Mouse (Mus musculus) urinary bladder, postnatal 0 days (tissue): ENCODE data around the gene Emg1. TPM values are rescaled to one million over a fixed set of nuclear protein-coding genes. Genes with fewer than 3 reads are reported as not detected.

ENCODE experiments used
- microRNA counts: library from miRNA; unstranded; fragments of <30 nt; microRNA quantifications from one replicate; lab custom pipeline; 2016
- microRNA-seq: library from miRNA; unstranded; fragments of <30 nt; microRNA quantifications from one replicate; pipeline ENCODE4, GENCODE M21; 2016
- polyA plus RNA-seq: library from polyadenylated mRNA; unstranded; fragments of >200 nt; fragmentation: Nextera tagmentation; extraction: Ambion mirVana; gene quantifications from 2 replicates; pipeline ENCODE4 v1.2.1, GENCODE M21; 2015

Emg1 gene
- polyA plus RNA-seq, result 86.6 and 92.7 TPM in 2 replicates

GRCm38 (mm10) chr6:124711824-124712782, at the start of gene Emg1, which contains the start of gene Phb2:
Gene Emg1 (minus strand): TSS chr6:124712178.
Gene Phb2 (plus strand): TSS chr6:124712336.

GRCm38 (mm10) chr6:124755831-124756595, 44.0 kb upstream of the Emg1 start, which contains the start of the genes Gm45234 and Atn1:
Gene Gm45234 (minus strand): TSS chr6:124756021.
Gene Atn1 (minus strand): TSS chr6:124756524.

GRCm38 (mm10) chr6:124740888-124741761, 29.1 kb upstream of the Emg1 start, which contains the start of gene Grcc10:
Gene Grcc10 (minus strand): TSS chr6:124741374.

GRCm38 (mm10) chr6:124738511-124739023, 26.6 kb upstream of the Emg1 start, which contains the start of gene Ptpn6:
Gene Ptpn6 (minus strand): TSS chr6:124738714.

GRCm38 (mm10) chr6:124662477-124663423, 49.2 kb downstream of the Emg1 start, which contains the start of gene Lpcat3:
Gene Lpcat3 (plus strand): TSS chr6:124663027.

MicroRNA genes within 50 kb of the gene (microRNA counts, 519-probe panel; counts per million panel counts)
- microRNA mmu-miR-141 (lab: Ali Mortazavi, UCI) (3,668 counts per million, percentile 63 among the panel's probes with 10 or more counts), microRNA mmu-miR-200c (lab: Ali Mortazavi, UCI) (4,190 counts per million, percentile 79 among the panel's probes with 10 or more counts)

Small RNA genes lying within 50 kb of the gene (microRNA-seq; reads per million reads assigned to microRNA genes)
- gene Mir141, result 1,069 reads per million, percentile 74 among the genes with 10 or more reads in this experiment
- gene Mir200c, result 5,598 reads per million, percentile 91 among the genes with 10 or more reads in this experiment

Other genes starting within 250 kb of the Emg1 start
- 0.46 and 0.70 TPM in 2 replicates for gene Clstn3, start 247.4 kb downstream of the Emg1 start, polyA plus RNA-seq
- gene C1rl, start 219.1 kb downstream of the Emg1 start, polyA plus RNA-seq, result 2.6 and 2.7 TPM in 2 replicates
- gene C1ra, start 199.8 kb downstream of the Emg1 start, polyA plus RNA-seq, result 27.8 and 30.6 TPM in 2 replicates
- 46.5 and 46.8 TPM in 2 replicates for gene C1s1, start 169.8 kb downstream of the Emg1 start, polyA plus RNA-seq
- gene C1rb, start 141.9 kb downstream of the Emg1 start, polyA plus RNA-seq, result not detected in 2 replicates
- 0.05 and 0.10 TPM in 2 replicates for gene C1s2, start 76.1 kb downstream of the Emg1 start, polyA plus RNA-seq
- gene Lpcat3, start 49.2 kb downstream of the Emg1 start, polyA plus RNA-seq, result 49.1 and 51.0 TPM in 2 replicates
- gene Phb2, start 158 bp upstream of the Emg1 start, polyA plus RNA-seq, result 203 and 205 TPM in 2 replicates
- 9.8 and 19.0 TPM in 2 replicates for gene Ptpn6, start 26.5 kb upstream of the Emg1 start, polyA plus RNA-seq
- 349 and 354 TPM in 2 replicates for gene Grcc10, start 29.2 kb upstream of the Emg1 start, polyA plus RNA-seq
- not detected in 2 replicates for gene Gm45234, start 43.8 kb upstream of the Emg1 start, polyA plus RNA-seq
- 8.4 and 9.3 TPM in 2 replicates for gene Atn1, start 44.3 kb upstream of the Emg1 start, polyA plus RNA-seq
- 5.9 and 6.2 TPM in 2 replicates for gene Eno2, start 57.5 kb upstream of the Emg1 start, polyA plus RNA-seq
- gene Lrrc23, start 67.5 kb upstream of the Emg1 start, polyA plus RNA-seq, result 0.23 TPM in 1 of 2 replicates, not detected in the other
- gene Spsb2, start 96.5 kb upstream of the Emg1 start, polyA plus RNA-seq, result 11.7 and 16.0 TPM in 2 replicates
- gene Tpi1, start 102.1 kb upstream of the Emg1 start, polyA plus RNA-seq, result 393 and 456 TPM in 2 replicates
- gene Usp5, start 117.3 kb upstream of the Emg1 start, polyA plus RNA-seq, result 71.7 and 72.1 TPM in 2 replicates
- gene Cdca3, start 117.4 kb upstream of the Emg1 start, polyA plus RNA-seq, result 32.7 and 43.3 TPM in 2 replicates
- 0.20 TPM in 1 of 2 replicates, not detected in the other for gene Gnb3, start 128.1 kb upstream of the Emg1 start, polyA plus RNA-seq
- gene P3h3, start 145.6 kb upstream of the Emg1 start, polyA plus RNA-seq, result 16.1 and 16.6 TPM in 2 replicates
- 0.66 and 0.69 TPM in 2 replicates for gene Gpr162, start 151.8 kb upstream of the Emg1 start, polyA plus RNA-seq
- gene Cd4, start 176.0 kb upstream of the Emg1 start, polyA plus RNA-seq, result 0.10 and 0.42 TPM in 2 replicates
- 0.55 and 0.60 TPM in 2 replicates for gene Lag3, start 199.5 kb upstream of the Emg1 start, polyA plus RNA-seq
- gene Ptms, start 207.9 kb upstream of the Emg1 start, polyA plus RNA-seq, result 340 and 360 TPM in 2 replicates
- gene Mlf2, start 219.2 kb upstream of the Emg1 start, polyA plus RNA-seq, result 285 and 313 TPM in 2 replicates